Mouse (Mus musculus) CH12.LX (cell line): Measurements from ENCODE around the gene Fam214b. TPM values are rescaled to one million over a fixed set of nuclear protein-coding genes. Genes with fewer than 3 reads are reported as not detected.
A peak's percentile ranks its signal among the peaks of the same experiment; 100 is the strongest.

ENCODE experiments used
- DNase-seq: peaks from one replicate; pipeline ENCODE4 v3.0.0-alpha.2; 2013; ENCODE audit errors: extremely low read depth
- H3K27ac ChIP-seq: 2 replicates; pipeline ENCODE4 v1.5.1; 2012; ENCODE audit warnings: low read depth, mild to moderate bottlenecking, control low read depth, moderate library complexity; ENCODE audit not compliant: insufficient read depth
- H3K27me3 ChIP-seq: replicated peaks from 2 replicates; pipeline ENCODE3; 2012; ENCODE audit warnings: inconsistent platforms
- H3K36me3 ChIP-seq, 2 experiments: replicated peaks in 1 of 2; 2 replicates each; pipeline versions ENCODE3 to v1.6.1; 2012; ENCODE audit warnings: inconsistent platforms in 1 of 2, low read length in 1 of 2, mild to moderate bottlenecking in 1 of 2, mixed read lengths in 1 of 2, moderate library complexity in 1 of 2; ENCODE audit not compliant: control insufficient read depth in 1 of 2, insufficient read depth in 1 of 2
- H3K4me1 ChIP-seq, 2 experiments: 2 replicates each; pipeline ENCODE4 v1.6.1; 2012; ENCODE audit warnings: inconsistent platforms in 1 of 2, moderate library complexity in 1 of 2; ENCODE audit not compliant: insufficient read depth in 2 of 2, control insufficient read depth in 1 of 2
- H3K4me2 ChIP-seq: 2 replicates; pipeline ENCODE4 v1.6.1; 2012; ENCODE audit warnings: low read depth, mild to moderate bottlenecking, control low read depth; ENCODE audit not compliant: poor library complexity, insufficient read depth, severe bottlenecking
- H3K4me3 ChIP-seq, 3 experiments: fragments of 150-350 bp in 1 of 3; sonication (generic) in 1 of 3; replicated peaks in 1 of 3; 2 replicates each; pipeline versions ENCODE3 to v1.5.1; 2011 to 2012; ENCODE audit warnings: low read depth in 2 of 3, low read length in 2 of 3, mild to moderate bottlenecking in 2 of 3, moderate library complexity in 2 of 3, control low read depth in 1 of 3, improper control_type of control experiment in 1 of 3, inconsistent platforms in 1 of 3, mixed read lengths in 1 of 3; ENCODE audit not compliant: poor library complexity in 1 of 3
- H3K79me2 ChIP-seq: replicated peaks from 2 replicates; pipeline ENCODE4 v1.6.1; 2012; ENCODE audit warnings: mild to moderate bottlenecking, moderate library complexity; ENCODE audit not compliant: control insufficient read depth, poor library complexity, insufficient read depth, severe bottlenecking; ENCODE audit errors: extremely low read depth
- H3K9ac ChIP-seq: 2 replicates; pipeline ENCODE4 v1.6.1; 2012; ENCODE audit warnings: low read depth, mild to moderate bottlenecking, control low read depth, moderate library complexity; ENCODE audit not compliant: insufficient read depth
- H3K9me3 ChIP-seq: replicated peaks from 2 replicates; pipeline ENCODE3; 2012; ENCODE audit warnings: low read length, inconsistent platforms, mixed read lengths
- CHD2 ChIP-seq: IDR thresholded peaks from 2 replicates; pipeline ENCODE4 v1.6.1; 2011; ENCODE audit warnings: low read length, improper control_type of control experiment
- ELF1 ChIP-seq: IDR thresholded peaks from 2 replicates; pipeline ENCODE4 v1.6.1; 2014; ENCODE audit warnings: low read depth, mild to moderate bottlenecking, inconsistent platforms, low read length, improper control_type of control experiment
- ETS1 ChIP-seq: conservative IDR thresholded peaks from 2 replicates; pipeline ENCODE4 v1.6.1; 2012; ENCODE audit warnings: low read depth, mild to moderate bottlenecking, inconsistent platforms, low read length, improper control_type of control experiment, moderate library complexity
- IRF4 ChIP-seq: IDR thresholded peaks from 2 replicates; pipeline ENCODE4 v1.6.1; 2014; ENCODE audit warnings: low read depth, mild to moderate bottlenecking, inconsistent platforms, low read length, improper control_type of control experiment
- JUN ChIP-seq: IDR thresholded peaks from 2 replicates; pipeline ENCODE4 v1.6.1; 2011; ENCODE audit warnings: low read depth, mild to moderate bottlenecking, low read length, improper control_type of control experiment, moderate library complexity; ENCODE audit not compliant: insufficient read depth
- MYC ChIP-seq: IDR thresholded peaks from 2 replicates; pipeline ENCODE4 v1.6.1; 2011; ENCODE audit warnings: low read depth, mild to moderate bottlenecking, improper control_type of control experiment, low read length
- NELFE ChIP-seq: IDR thresholded peaks from 2 replicates; pipeline ENCODE4 v1.6.1; 2011; ENCODE audit warnings: low read depth, low read length, improper control_type of control experiment
- POLR2A ChIP-seq: IDR thresholded peaks from 2 replicates; pipeline ENCODE4 v1.6.1; 2011; ENCODE audit warnings: low read depth, mild to moderate bottlenecking, improper control_type of control experiment, low read length
- RCOR1 ChIP-seq: conservative IDR thresholded peaks from 2 replicates; pipeline ENCODE4 v1.6.1; 2012; ENCODE audit warnings: low read depth, mild to moderate bottlenecking, inconsistent platforms, low read length, improper control_type of control experiment
- TBP ChIP-seq: conservative IDR thresholded peaks from 2 replicates; pipeline ENCODE4 v1.6.1; 2011; ENCODE audit warnings: low read depth, low read length, improper control_type of control experiment
- UBTF ChIP-seq: IDR thresholded peaks from 2 replicates; pipeline ENCODE4 v1.6.1; 2012; ENCODE audit warnings: low read depth, mild to moderate bottlenecking, inconsistent platforms, low read length, improper control_type of control experiment, moderate library complexity
- dilution Hi-C: fragments of 300-500 bp; cut with MboI; formaldehyde crosslinking; loops from 2 replicates; pipeline ENCODE4 v1.14.3; 2020; ENCODE audit warnings: low sequenced_read_pairs; ENCODE audit not compliant: extremely low pct_unique_long_range_greater_than_20kb, extremely low pct_ligation_motif_present
- in situ Hi-C: fragments of 300-500 bp; cut with MboI; formaldehyde crosslinking; loops from 3 replicates; pipeline ENCODE4 v1.14.3; 2019; ENCODE audit warnings: low sequenced_read_pairs, low pct_ligation_motif_present, low pct_unique_long_range_greater_than_20kb, mixed read lengths
- polyA plus RNA-seq: library from polyadenylated mRNA; unstranded; fragments of >175 nt; gene quantifications from 2 replicates; pipeline ENCODE4 v1.2.1, GENCODE M21; 2012; ENCODE audit warnings: low read depth; ENCODE audit not compliant: insufficient read length
- total RNA-seq, 2 experiments: library from RNA; depleted of rRNA; stranded (reverse); fragments of 300-350 nt in 1 of 2; fragments of >200 nt in 1 of 2; gene quantifications; 2 replicates each; pipeline ENCODE4 v1.2.3; 2012 to 2014

Gene Fam214b
- total and polyA plus RNA-seq, 3 experiments, result 1.7 to 4.7 (median 3.3) TPM

DNA sequence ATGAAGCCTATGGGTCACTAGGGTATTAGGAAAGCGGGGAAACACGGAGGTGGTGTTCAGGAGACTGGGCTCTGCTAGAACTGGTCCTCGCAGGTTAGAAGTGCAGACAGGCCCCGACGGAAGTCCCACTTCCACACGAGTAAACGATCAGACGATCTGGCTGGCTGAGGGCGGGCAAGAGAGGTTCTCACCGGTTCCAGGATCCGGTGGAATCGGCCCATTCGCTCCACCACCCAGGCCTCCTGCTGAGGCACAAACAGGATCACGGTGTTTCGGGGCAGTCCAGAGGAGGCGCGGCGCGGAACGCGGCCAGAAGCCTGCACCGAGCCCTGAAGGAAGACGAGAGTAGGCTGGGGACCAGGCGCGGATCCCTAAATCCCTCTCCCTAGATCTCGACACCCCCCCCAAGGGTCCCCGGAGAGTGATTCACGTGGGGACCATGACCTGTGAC, 15.2 kb downstream of the Fam214b start:
- H3K36me3 ChIP-seq, result peaks cover 26 to 71% of the 10 kb centered on the region in 2 experiments

GRCm38 (mm10) chr4:43030352-43030751, 15.7 kb downstream of the Fam214b start:
- H3K9me3 ChIP-seq, result no peaks in the 10 kb centered on the region
- dilution Hi-C loops, result no loop called here
- TF ChIP-seq CHD2 (no peak), IRF4 (no peak)
- TF ChIP-seq, all 38 proteins: peak for 0
- in situ Hi-C loops, result no loop called here
- peaks cover 26 to 68% of the 10 kb centered on the region in 2 experiments for H3K36me3 ChIP-seq
- peaks cover 5 to 22% of the 10 kb centered on the region in 2 experiments; a peak in 3 of 4 replicates for H3K4me1 ChIP-seq
- no peak for DNase-seq
- peak overlapping the region; percentile 58 for H3K4me2 ChIP-seq
- H3K4me3 ChIP-seq, result peak overlapping the region; percentile 72 to 92 (median 84)
- peak overlapping the region; percentile 95 for H3K9ac ChIP-seq
- H3K79me2 ChIP-seq, result peaks cover 11% of the 10 kb centered on the region
- H3K27me3 ChIP-seq, result no peaks in the 10 kb centered on the region
- H3K27ac ChIP-seq, result no peak overlapping the region

More for the DNA sequence above, 15.2 kb downstream of the Fam214b start:
- peak overlapping the region; percentile 58 for H3K4me2 ChIP-seq
- H3K79me2 ChIP-seq, result peaks cover 11% of the 10 kb centered on the region
- dilution Hi-C loops (no loop called here), in situ Hi-C loops (no loop called here)
- H3K4me3 ChIP-seq, result peak overlapping the region; percentile 72 to 92 (median 84)
- DNase-seq, result peak; percentile 10
- no peaks in the 10 kb centered on the region for H3K27me3 ChIP-seq
- peak overlapping the region; percentile 95 for H3K9ac ChIP-seq
- H3K27ac ChIP-seq, result no peak overlapping the region
- H3K4me1 ChIP-seq, result peaks cover 5 to 22% of the 10 kb centered on the region in 2 experiments; a peak in 3 of 4 replicates
- no peak for TF ChIP-seq NELFE
- no peak for TF ChIP-seq ELF1
- TF ChIP-seq JUN, result no peak
- TF ChIP-seq, all 38 proteins: peak for 0
- no peaks in the 10 kb centered on the region for H3K9me3 ChIP-seq

DNA sequence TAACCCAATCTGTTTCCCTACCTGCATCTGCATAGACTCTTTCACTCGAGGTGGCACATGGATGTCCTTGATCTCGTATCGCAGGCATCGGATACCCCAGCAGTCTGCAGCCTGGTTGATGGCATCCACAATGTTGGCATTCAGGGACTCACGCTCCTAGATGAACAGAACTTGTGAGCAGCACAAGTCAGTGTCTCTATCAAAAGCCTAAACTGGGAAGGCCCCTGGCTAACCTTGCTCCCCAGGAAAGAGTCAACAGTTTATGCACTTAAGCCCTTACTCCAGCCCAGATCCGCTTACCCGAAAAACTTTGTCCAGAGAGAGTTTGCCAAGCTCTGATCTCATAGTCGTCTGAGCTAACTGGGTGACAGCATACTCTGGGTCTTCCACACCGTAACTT, 16.3 kb downstream of the Fam214b start:
- H3K36me3 ChIP-seq, result peaks cover 26 to 64% of the 10 kb centered on the region in 2 experiments
- in situ Hi-C loops, result no loop called here

More for the DNA sequence above, 16.3 kb downstream of the Fam214b start:
- dilution Hi-C loops, result no loop called here
- Histone ChIP-seq H3K79me2 (peaks cover 13% of the 10 kb centered on the region), H3K4me1 (peaks cover 5 to 24% of the 10 kb centered on the region in 2 experiments; a peak in 3 of 4 replicates), H3K4me3 (no peak overlapping the region), H3K9me3 (no peaks in the 10 kb centered on the region), H3K9ac (no peak overlapping the region), H3K27me3 (no peaks in the 10 kb centered on the region), H3K27ac (no peak overlapping the region), H3K4me2 (peak overlapping the region; percentile 58; the same call in 1 of the 2 replicates)
- DNase-seq, result no peak
- no peak for TF ChIP-seq TBP
- TF ChIP-seq RCOR1, result no peak
- TF ChIP-seq MYC, result no peak
- no peak for TF ChIP-seq POLR2A
- no peak for TF ChIP-seq UBTF
- TF ChIP-seq ETS1, result no peak
